Mouse (Mus musculus): ENCODE measurements around the gene Prrc2b. TPM values are rescaled to one million over a fixed set of nuclear protein-coding genes. Genes with fewer than 3 reads are reported as not detected.

Gene Prrc2b
- total RNA-seq, 2 experiments from 2014 or later: 79.0 to 89.8 TPM

DNA sequence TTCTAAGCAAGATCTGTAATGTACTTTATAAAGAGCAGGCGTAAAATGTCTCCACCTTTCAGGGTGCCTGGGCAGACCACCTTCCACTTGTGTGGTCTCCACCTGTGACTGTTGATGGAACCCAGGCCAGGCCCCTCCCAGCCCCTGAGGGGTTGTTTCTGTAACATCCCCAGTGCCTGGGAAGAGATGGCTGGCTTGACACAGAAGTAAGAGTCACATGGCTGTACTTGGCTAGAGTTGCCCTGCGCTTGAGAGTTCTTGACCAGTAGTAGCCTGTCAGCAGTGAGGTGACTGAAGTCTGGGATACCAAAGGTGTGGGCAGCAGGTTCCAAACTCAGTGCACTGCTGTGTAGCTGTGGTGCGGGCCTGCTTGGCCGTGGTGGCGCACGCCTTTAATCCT, 24.6 kb downstream of the Prrc2b start:
- no peak for DNase-seq (ENCODE audit: low spot score)
- intact Hi-C loops (cut with DNase I): no loop called here

GRCm38 (mm10) chr2:32176848-32177247, 26.0 kb downstream of the Prrc2b start:
- DNase-seq (ENCODE audit: low spot score): no peak
- intact Hi-C loops (cut with DNase I): no loop called here

DNA sequence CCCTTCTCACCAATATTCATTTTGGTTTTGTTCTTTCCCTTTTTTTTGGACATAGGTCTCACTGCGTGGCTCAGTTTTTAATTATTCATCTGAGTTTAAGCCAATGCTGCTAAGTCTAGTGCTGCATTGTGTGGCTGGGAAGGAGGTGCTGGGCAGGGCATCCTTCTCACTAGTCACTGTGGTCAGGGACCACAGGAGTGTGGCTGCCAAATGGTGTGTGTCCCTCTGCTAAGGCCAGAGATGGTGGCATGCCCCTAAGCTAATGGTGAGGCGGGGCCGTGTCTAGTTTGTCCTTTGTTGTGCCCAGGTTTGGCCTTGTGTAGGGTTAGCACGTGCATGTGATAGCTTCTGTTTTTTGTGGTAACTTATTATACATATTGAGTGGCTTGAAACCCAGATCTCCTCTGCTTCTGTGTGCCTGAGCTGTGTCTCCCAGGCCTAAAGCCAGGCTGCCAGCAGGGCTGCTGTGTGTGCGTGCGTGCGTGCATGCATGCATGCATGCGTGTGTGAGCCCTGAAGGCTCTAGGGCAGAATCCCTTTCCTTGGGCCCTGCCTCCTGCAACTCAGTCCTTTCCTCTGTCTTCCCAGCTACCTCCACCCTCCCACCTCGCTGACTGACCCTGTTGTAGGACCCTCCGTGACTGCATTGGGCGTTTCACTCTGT, 26.6 kb downstream of the Prrc2b start:
- intact Hi-C loops (cut with DNase I): no loop called here
- no peak for DNase-seq (ENCODE audit: low spot score)

GRCm38 (mm10) chr2:32179363-32179762, 28.5 kb downstream of the Prrc2b start:
- no peak for DNase-seq (ENCODE audit: low spot score)
- intact Hi-C loops (cut with DNase I): no loop called here

- no peak for DNase-seq (ENCODE audit: low spot score)
- intact Hi-C loops (cut with DNase I): no loop called here
Measured at GRCm38 (mm10) chr2:32180127-32180526, 29.2 kb downstream of the Prrc2b start.

GRCm38 (mm10) chr2:32181364-32181763, 30.5 kb downstream of the Prrc2b start:
- intact Hi-C loops (cut with DNase I): no loop called here
- no peak for DNase-seq (ENCODE audit: low spot score)

DNA sequence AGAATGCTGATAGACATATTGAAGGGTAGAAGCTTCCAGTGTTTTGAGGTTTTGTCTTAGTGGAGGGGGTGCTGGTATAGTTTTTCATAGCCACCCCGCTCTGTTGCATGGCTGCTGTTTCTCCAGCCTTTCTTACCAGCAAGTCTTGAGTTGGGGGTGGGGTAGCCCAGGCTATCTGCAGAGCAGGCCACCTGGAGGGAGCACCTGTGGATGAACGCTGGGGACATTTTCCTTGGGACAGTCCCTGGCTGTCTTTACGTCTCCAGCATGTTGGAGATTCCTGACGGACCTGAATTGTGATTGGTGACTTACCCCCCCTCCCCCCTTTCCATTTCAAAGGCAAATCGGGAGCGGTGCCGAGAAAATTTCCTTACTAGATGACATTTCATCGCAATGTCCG, 31.2 kb downstream of the Prrc2b start:
- intact Hi-C loops (cut with DNase I): no loop called here
- no peak for DNase-seq (ENCODE audit: low spot score)

GRCm38 (mm10) chr2:32182676-32183296, 31.9 kb downstream of the Prrc2b start:
- intact Hi-C loops (cut with DNase I): no loop called here
- no peak for DNase-seq (ENCODE audit: low spot score)

GRCm38 (mm10) chr2:32187019-32187551, 36.2 kb downstream of the Prrc2b start:
- DNase-seq (ENCODE audit: low spot score): no peak
- intact Hi-C loops (cut with DNase I): no loop called here

- no peak for DNase-seq (ENCODE audit: low spot score)
- intact Hi-C loops (cut with DNase I): no loop called here
Measured at GRCm38 (mm10) chr2:32187649-32188048, 36.8 kb downstream of the Prrc2b start.

GRCm38 (mm10) chr2:32189060-32189681, 38.3 kb downstream of the Prrc2b start:
- intact Hi-C loops (cut with DNase I): no loop called here
- no peak for DNase-seq (ENCODE audit: low spot score)

- intact Hi-C loops (cut with DNase I): no loop called here
- DNase-seq (ENCODE audit: low spot score): no peak
Measured at GRCm38 (mm10) chr2:32190620-32191019, 39.7 kb downstream of the Prrc2b start.

GRCm38 (mm10) chr2:32191872-32192507, 41.1 kb downstream of the Prrc2b start:
- intact Hi-C loops (cut with DNase I): loop anchor here (2.0 kb wide), 1 partner anchor 57 kb away; no protein-coding TSS in a partner anchor
- DNase-seq (ENCODE audit: low spot score): no peak

GRCm38 (mm10) chr2:32198977-32199376, 48.1 kb downstream of the Prrc2b start:
- no peak for DNase-seq (ENCODE audit: low spot score)
- intact Hi-C loops (cut with DNase I): no loop called here

- DNase-seq (ENCODE audit: low spot score): no peak
- intact Hi-C loops (cut with DNase I): no loop called here
Measured at GRCm38 (mm10) chr2:32200033-32200432, 49.2 kb downstream of the Prrc2b start.

- no peak for DNase-seq (ENCODE audit: low spot score)
- intact Hi-C loops (cut with DNase I): no loop called here
Measured at GRCm38 (mm10) chr2:32200712-32201111, 49.8 kb downstream of the Prrc2b start.

DNA sequence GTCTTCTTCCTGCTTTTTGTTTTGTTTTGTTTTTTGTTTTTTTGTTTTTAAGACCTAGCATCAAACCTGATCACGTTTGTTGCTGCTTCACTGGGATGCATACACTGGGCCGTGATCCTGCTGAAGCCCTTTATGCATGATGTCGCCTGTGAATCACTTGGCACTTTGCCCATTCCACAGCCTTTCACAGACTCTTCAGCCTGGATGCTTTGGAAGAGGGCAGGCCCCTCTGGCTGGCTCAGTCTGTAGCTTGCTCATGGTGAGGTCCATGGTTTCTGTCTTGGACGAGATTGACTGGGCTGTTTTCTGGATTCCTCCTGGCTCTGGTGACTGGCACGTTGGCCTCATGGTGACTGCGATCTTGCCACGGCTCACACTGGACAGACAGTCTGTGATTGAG, 50.6 kb downstream of the Prrc2b start:
- no peak for DNase-seq (ENCODE audit: low spot score)
- intact Hi-C loops (cut with DNase I): no loop called here

DNA sequence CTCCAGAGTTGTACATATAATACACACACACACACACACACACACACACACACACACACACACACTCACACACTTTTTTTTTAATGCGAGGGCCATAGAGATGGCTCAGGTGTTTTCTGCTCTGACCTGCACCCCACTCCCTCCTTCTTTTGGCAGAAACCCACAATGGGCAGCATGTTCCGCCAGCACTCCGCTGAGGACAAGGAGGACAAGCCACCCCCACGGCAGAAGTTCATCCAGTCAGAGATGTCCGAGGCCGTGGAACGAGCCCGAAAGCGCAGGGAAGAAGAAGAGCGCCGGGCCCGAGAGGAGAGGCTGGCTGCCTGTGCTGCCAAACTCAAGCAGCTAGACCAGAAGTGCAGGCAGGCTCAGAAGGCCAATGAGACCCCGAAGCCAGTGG, 53.0 kb downstream of the Prrc2b start:
- DNase-seq (ENCODE audit: low spot score): no peak
- intact Hi-C loops (cut with DNase I): no loop called here

GRCm38 (mm10) chr2:32207682-32208081, 56.8 kb downstream of the Prrc2b start:
- no peak for DNase-seq (ENCODE audit: low spot score)
- intact Hi-C loops (cut with DNase I): no loop called here

GRCm38 (mm10) chr2:32211689-32212088, 60.8 kb downstream of the Prrc2b start:
- no peak for DNase-seq (ENCODE audit: low spot score)
- intact Hi-C loops (cut with DNase I): no loop called here

DNA sequence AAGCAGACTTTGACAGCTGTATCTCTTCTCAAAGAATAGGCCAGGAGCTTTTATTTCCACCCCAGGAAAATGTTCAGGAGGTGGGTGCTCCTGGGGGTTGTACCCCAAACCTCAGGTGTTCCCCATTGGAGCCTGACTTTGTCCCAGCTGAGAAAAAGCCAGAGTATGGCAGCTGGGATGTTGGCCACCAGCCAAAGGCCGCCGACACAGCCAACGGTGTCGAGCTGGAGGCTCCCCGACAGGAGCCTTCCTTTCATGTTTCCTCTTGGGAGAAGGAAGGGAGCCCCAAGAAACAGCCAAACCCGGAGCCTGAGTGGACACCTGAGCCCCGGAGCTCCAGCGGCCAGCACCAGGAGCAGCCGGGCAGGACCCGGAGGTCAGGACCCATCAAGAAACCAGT, 62.1 kb downstream of the Prrc2b start:
- intact Hi-C loops (cut with DNase I): no loop called here
- DNase-seq (ENCODE audit: low spot score): no peak
